33 mouse cellular contexts compared by ENCODE assay signal in the genomic region with DNA sequence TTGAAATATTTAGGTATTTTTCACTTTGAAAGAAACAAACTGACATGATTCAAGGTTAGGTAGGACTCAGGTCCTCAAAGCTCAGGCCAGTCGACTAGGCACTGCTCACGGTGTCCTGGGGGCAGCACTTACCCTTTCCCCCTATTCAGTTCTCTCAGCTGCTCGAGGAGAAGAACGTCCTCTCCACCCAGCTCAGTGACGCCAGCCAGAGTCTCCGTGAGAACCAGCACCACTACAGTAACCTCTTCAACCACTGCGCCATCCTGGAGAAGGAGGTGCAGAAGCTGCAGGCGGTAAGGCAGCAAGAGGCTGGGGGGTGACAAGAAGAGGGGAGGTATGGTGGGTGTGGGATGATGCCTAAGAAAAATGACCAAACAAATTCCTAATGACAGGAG. TPM values are rescaled to one million over a fixed set of nuclear protein-coding genes. Genes with fewer than 3 reads are reported as not detected.
"Had no signal": no experiment of that assay in that cellular context is flagged by ENCODE, and none has a peak within 500 bp of the region (broad histone marks: within the 10 kb centered on the region; RNA-seq: fewer than 3 reads in every experiment).

No protein-coding gene starts in this region.

- H3K4me1 ChIP-seq: heart, embryonic 10.5 days; heart, embryonic 12.5 days; heart, embryonic 13.5 days; heart, embryonic 15.5 days; hindbrain, embryonic 10.5 days; hindbrain, embryonic 12.5 days; hindbrain, embryonic 13.5 days; hindbrain, embryonic 15.5 days; intestine, embryonic 15.5 days; kidney, embryonic 15.5 days had no signal

- H3K9ac ChIP-seq: heart, embryonic 12.5 days; heart, embryonic 13.5 days; heart, embryonic 15.5 days; hindbrain, embryonic 12.5 days; hindbrain, embryonic 13.5 days; hindbrain, embryonic 14.5 days; hindbrain, embryonic 15.5 days; intestine, embryonic 15.5 days; kidney, embryonic 15.5 days had no signal

- H3K4me3 ChIP-seq: heart, embryonic 10.5 days; heart, embryonic 12.5 days; heart, embryonic 13.5 days; heart, embryonic 15.5 days; hindbrain, embryonic 10.5 days; hindbrain, embryonic 12.5 days; hindbrain, embryonic 13.5 days; hindbrain, embryonic 15.5 days; intestine, embryonic 15.5 days; kidney, embryonic 15.5 days; layer of hippocampus, adult 2 months; left cerebral cortex, adult 2 months had no signal

- DNase-seq: heart, postnatal 10 days; heart, postnatal 14 days; heart, postnatal 36 days; heart, postnatal 4 days; kidney, adult 11 months; kidney, adult 18-20 months; kidney, adult 2 months; kidney, adult 8-10 months; kidney, adult 9 months; kidney, postnatal 10 days; kidney, postnatal 14 days; kidney, postnatal 25 days; kidney, postnatal 36 days; kidney, postnatal 4 days; layer of hippocampus, adult 9-11 months; layer of hippocampus, postnatal 36 days had no signal

- H3K9me3 ChIP-seq: heart, embryonic 10.5 days; heart, embryonic 12.5 days; heart, embryonic 13.5 days; heart, embryonic 15.5 days; hindbrain, embryonic 10.5 days; hindbrain, embryonic 12.5 days; hindbrain, embryonic 13.5 days; hindbrain, embryonic 15.5 days; intestine, embryonic 15.5 days; kidney, embryonic 15.5 days had no signal

- H3K27me3 ChIP-seq: heart, embryonic 12.5 days; heart, embryonic 13.5 days; heart, embryonic 15.5 days; hindbrain, embryonic 12.5 days; hindbrain, embryonic 13.5 days; hindbrain, embryonic 15.5 days; intestine, embryonic 15.5 days; kidney, embryonic 15.5 days had no signal

- H3K27ac ChIP-seq: heart, embryonic 10.5 days; heart, embryonic 13.5 days; heart, embryonic 15.5 days; hindbrain, embryonic 10.5 days; hindbrain, embryonic 12.5 days; hindbrain, embryonic 13.5 days; hindbrain, embryonic 14.5 days; hindbrain, embryonic 15.5 days; hindbrain, postnatal 0 days; intestine, embryonic 15.5 days; kidney, embryonic 15.5 days; kidney, postnatal 0 days; layer of hippocampus, adult 2 months; left cerebral cortex, adult 2 months had no signal

- H3K4me2 ChIP-seq: heart, embryonic 11.5 days; heart, embryonic 12.5 days; heart, embryonic 13.5 days; heart, embryonic 15.5 days; hindbrain, embryonic 12.5 days; hindbrain, embryonic 13.5 days; hindbrain, embryonic 14.5 days; hindbrain, embryonic 15.5 days; intestine, embryonic 15.5 days; kidney, embryonic 15.5 days had no signal

RNA-seq across cellular contexts. Expression of gene Eaf2, which starts 53.3 kb away (rescaled TPM):
- total RNA-seq: hematopoietic stem cell, adult 5-6 weeks had no signal
